Mouse (Mus musculus) retina, postnatal 1 day (tissue): ENCODE measurements at regions not wholly inside any gene's neighbourhood (a gene's known extent, or its start where the extent isn't known, plus 50 kb on each side); places are given as distances from the start of the nearest gene placed in this dataset.
A peak's percentile ranks its signal among the peaks of the same experiment; 100 is the strongest.
"Not testable (repeated sequence)": the region's sequence is repeated elsewhere in the genome, so short reads cannot be mapped to it uniquely, and the experiment has no call there.

Experiments used
- DNase-seq: peaks from one replicate; pipeline ENCODE4 v3.0.0-alpha.2; 2012

- no peak for DNase-seq
These were observed 581.6 kb upstream of the Pcdh17 start for GRCm38 (mm10) chr14:83861736-83862135.

- no peak for DNase-seq
These were observed 580.7 kb upstream of the Pcdh17 start for GRCm38 (mm10) chr14:83862653-83863052.

- DNase-seq: peak; percentile 87
These were observed 557.0 kb upstream of the Pcdh17 start for GRCm38 (mm10) chr14:83886393-83886792.

- DNase-seq: not testable (repeated sequence)
These were observed 542.7 kb upstream of the Pcdh17 start for GRCm38 (mm10) chr14:83900711-83901110.

GRCm38 (mm10) chr14:83943101-83943500 is 500.3 kb upstream of the Pcdh17 start:
- no peak for DNase-seq

- DNase-seq: peak; percentile 6
These were observed 499.2 kb upstream of the Pcdh17 start for GRCm38 (mm10) chr14:83944176-83944575.

- DNase-seq: peak; percentile 73
These were observed 493.7 kb upstream of the Pcdh17 start for GRCm38 (mm10) chr14:83949696-83950095.

- DNase-seq: no peak
These were observed 484.3 kb upstream of the Pcdh17 start for GRCm38 (mm10) chr14:83959111-83959510.

- DNase-seq: no peak
These were observed 459.8 kb upstream of the Pcdh17 start for GRCm38 (mm10) chr14:83983566-83983965.
